Mouse (Mus musculus): ENCODE measurements around the gene Arhgap22.

The Arhgap22 gene

GRCm38 (mm10) chr14:33338684-33339083, 124.9 kb downstream of the Arhgap22 start:
- no peak for DNase-seq

GRCm38 (mm10) chr14:33343131-33343725, 129.4 kb downstream of the Arhgap22 start:
- DNase-seq = no peak

- no peak for DNase-seq
Observed at GRCm38 (mm10) chr14:33346546-33346945, 132.7 kb downstream of the Arhgap22 start.

GRCm38 (mm10) chr14:33347738-33348137, 133.9 kb downstream of the Arhgap22 start:
- no peak for DNase-seq

- no peak for DNase-seq
Observed at GRCm38 (mm10) chr14:33348146-33348545, 134.3 kb downstream of the Arhgap22 start.

GRCm38 (mm10) chr14:33351019-33351418, 137.2 kb downstream of the Arhgap22 start:
- no peak for DNase-seq

GRCm38 (mm10) chr14:33351984-33352722, 138.3 kb downstream of the Arhgap22 start:
- DNase-seq = no peak

- DNase-seq = no peak
Observed at GRCm38 (mm10) chr14:33352890-33353289, 139.1 kb downstream of the Arhgap22 start.

- no peak for DNase-seq
Observed at GRCm38 (mm10) chr14:33355276-33355675, 141.4 kb downstream of the Arhgap22 start.

- no peak for DNase-seq
Observed at GRCm38 (mm10) chr14:33357600-33358368, 144.0 kb downstream of the Arhgap22 start.

- no peak for DNase-seq
Observed at GRCm38 (mm10) chr14:33358891-33359290, 145.1 kb downstream of the Arhgap22 start.

GRCm38 (mm10) chr14:33361546-33361945, 147.7 kb downstream of the Arhgap22 start:
- DNase-seq = no peak

GRCm38 (mm10) chr14:33362122-33362521, 148.3 kb downstream of the Arhgap22 start:
- no peak for DNase-seq

GRCm38 (mm10) chr14:33362807-33363206, 149.0 kb downstream of the Arhgap22 start:
- DNase-seq = no peak

GRCm38 (mm10) chr14:33363611-33364010, 149.8 kb downstream of the Arhgap22 start:
- DNase-seq = no peak

GRCm38 (mm10) chr14:33364061-33364460, 150.2 kb downstream of the Arhgap22 start:
- no peak for DNase-seq

GRCm38 (mm10) chr14:33366891-33367777, 153.3 kb downstream of the Arhgap22 start:
- DNase-seq = no peak

GRCm38 (mm10) chr14:33369375-33369774, 155.5 kb downstream of the Arhgap22 start:
- DNase-seq = no peak

GRCm38 (mm10) chr14:33370056-33370455, 156.2 kb downstream of the Arhgap22 start:
- DNase-seq = no peak

GRCm38 (mm10) chr14:33371248-33371647, 157.4 kb downstream of the Arhgap22 start:
- peak; percentile 59 for DNase-seq

GRCm38 (mm10) chr14:33373271-33373670, 159.4 kb downstream of the Arhgap22 start:
- no peak for DNase-seq

GRCm38 (mm10) chr14:33374089-33374488, 160.3 kb downstream of the Arhgap22 start:
- DNase-seq = no peak

- DNase-seq = no peak
Observed at GRCm38 (mm10) chr14:33377211-33377610, 163.4 kb downstream of the Arhgap22 start.

Measured in layer of hippocampus, adult 9-11 months (tissue).